Mouse (Mus musculus) liver, embryonic 11.5 days (tissue): Measurements from ENCODE around the gene Fbxl13. TPM values are rescaled to one million over a fixed set of nuclear protein-coding genes. Genes with fewer than 3 reads are reported as not detected.

Source experiments
- ATAC-seq: fragments of 200-750 bp; cut with Nextera tagmentation; replicated peaks from 2 replicates; pipeline ENCODE4 v1.8.0; 2017; ENCODE audit warnings: moderate number of reproducible peaks, mild to moderate bottlenecking, moderate TSS enrichment, moderate library complexity; ENCODE audit not compliant: low FRiP score
- DNase-seq: peaks from one replicate; pipeline ENCODE4 v3.0.0-alpha.2; 2017; ENCODE audit warnings: low spot score
- H3K27ac ChIP-seq: fragments of 300-500 bp; sonication (generic); 2 replicates; pipeline ENCODE4 v1.5.1; 2014; ENCODE audit warnings: mild to moderate bottlenecking, low read depth, low read length, control low read depth
- H3K27me3 ChIP-seq: fragments of 300-500 bp; sonication (generic); replicated peaks from 2 replicates; pipeline ENCODE4 v1.6.1; 2014; ENCODE audit warnings: low read length, mixed read lengths; ENCODE audit not compliant: control insufficient read depth, insufficient read depth
- H3K36me3 ChIP-seq: fragments of 300-500 bp; sonication (generic); 2 replicates; pipeline ENCODE4 v1.6.1; 2014; ENCODE audit warnings: mild to moderate bottlenecking, low read length, moderate library complexity, mixed read lengths; ENCODE audit not compliant: control insufficient read depth, insufficient read depth
- H3K4me1 ChIP-seq: fragments of 300-500 bp; sonication (generic); replicated peaks from 2 replicates; pipeline ENCODE4 v1.6.1; 2014; ENCODE audit warnings: low read length, mixed read lengths; ENCODE audit not compliant: control insufficient read depth, insufficient read depth
- H3K4me2 ChIP-seq: fragments of 300-500 bp; sonication (generic); 2 replicates; pipeline ENCODE4 v1.6.1; 2014; ENCODE audit warnings: mild to moderate bottlenecking, control low read depth, moderate library complexity
- H3K4me3 ChIP-seq: fragments of 300-500 bp; sonication (generic); 2 replicates; pipeline ENCODE4 v1.5.1; 2014; ENCODE audit warnings: low read depth, low read length, control low read depth
- H3K9ac ChIP-seq: fragments of 300-500 bp; sonication (generic); 2 replicates; pipeline ENCODE4 v1.6.1; 2014; ENCODE audit warnings: low read depth, low read length, control low read depth
- H3K9me3 ChIP-seq: fragments of 300-500 bp; sonication (generic); 2 replicates; pipeline ENCODE4 v1.6.1; 2016; ENCODE audit warnings: low read length, inconsistent platforms, mixed read lengths; ENCODE audit not compliant: control insufficient read depth
- WGBS: fragments of 180-500 bp; shearing (Covaris S2); extraction: QIAGEN DNeasy Blood & Tissue Kit; methylation state at CpG from one replicate; pipeline ENCODE4 v1.1.7; 2014; 5-methylcytosine and 5-hydroxymethylcytosine counted together
- polyA plus RNA-seq: library from polyadenylated mRNA; unstranded; fragments of >200 nt; fragmentation: Nextera tagmentation; extraction: Ambion mirVana; gene quantifications from 2 replicates; pipeline ENCODE4 v1.2.1, GENCODE M21; 2014

Fbxl13 gene
- polyA plus RNA-seq, 1 experiment from 2014 or later, result 0.23 TPM

DNA sequence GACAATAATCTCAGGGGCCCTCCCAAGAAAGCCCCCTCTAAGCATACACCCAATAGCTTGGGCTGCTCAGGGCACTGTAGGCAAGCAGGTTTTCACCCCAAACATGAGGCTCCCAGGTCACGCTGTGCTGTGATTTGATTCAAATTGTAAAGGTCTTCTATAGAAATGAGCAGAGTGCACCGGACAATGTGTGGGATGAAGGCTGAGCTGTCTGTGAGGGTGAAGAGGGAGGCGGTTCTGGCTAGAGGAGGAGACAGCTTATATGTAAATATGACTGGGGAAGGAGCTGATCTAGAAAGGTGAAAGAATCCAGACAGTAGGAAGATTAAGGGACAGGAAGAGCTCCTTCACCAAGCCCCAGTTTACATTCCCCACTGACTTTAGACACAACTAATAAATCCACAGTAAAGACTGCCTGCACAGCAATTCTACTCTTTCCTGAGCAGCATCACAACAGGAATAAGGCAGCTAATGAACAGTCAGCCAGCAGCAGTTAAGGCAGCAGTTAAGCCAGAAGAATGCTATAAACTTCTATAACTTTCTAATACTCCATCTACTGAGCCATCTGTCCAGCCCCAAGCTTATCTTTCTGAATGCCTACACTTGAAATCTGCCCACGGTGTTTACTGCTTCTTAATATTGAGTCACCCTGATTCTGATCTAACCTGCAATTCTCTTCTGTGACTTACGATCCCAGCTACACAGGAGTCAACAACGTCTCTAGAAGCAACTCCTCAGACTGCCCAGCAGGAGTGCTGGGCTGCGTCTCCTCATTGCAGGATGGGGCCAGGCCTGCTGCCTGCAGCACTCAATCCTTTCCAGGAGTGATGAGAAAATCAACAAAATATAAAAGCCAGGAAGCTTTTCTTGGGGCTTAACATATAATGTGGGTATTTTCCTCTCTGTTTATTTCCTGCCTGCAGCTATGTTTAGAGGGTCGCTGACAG, 22.0 kb upstream of the Fbxl13 start:
- no peak for ATAC-seq

DNA sequence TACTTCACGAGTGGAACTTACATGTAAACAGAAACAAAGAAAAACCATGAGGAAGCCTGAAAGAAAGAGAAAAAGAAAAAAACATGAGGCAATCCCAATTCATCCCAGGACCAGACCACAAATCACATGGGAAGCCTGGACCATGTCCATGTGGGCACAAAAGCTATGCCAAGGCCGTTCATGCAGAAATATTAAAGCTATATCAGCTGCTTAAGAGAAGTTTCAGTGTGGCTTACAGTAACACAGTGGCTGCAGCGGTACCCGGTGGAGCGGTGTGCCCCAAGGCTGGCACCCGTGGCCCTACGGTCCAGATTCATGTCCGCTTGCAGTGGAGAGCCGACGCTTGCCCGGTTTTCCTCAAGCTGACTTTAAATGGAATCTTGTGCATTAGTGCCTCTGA, 17.6 kb upstream of the Fbxl13 start:
- peaks cover 7% of the 10 kb centered on the region; the same call in 1 of the 2 replicates for H3K36me3 ChIP-seq
- no peaks in the 10 kb centered on the region for H3K27me3 ChIP-seq
- no peak overlapping the region for H3K4me3 ChIP-seq
- no peaks in the 10 kb centered on the region for H3K9me3 ChIP-seq
- H3K4me1 ChIP-seq, result 0 out of 2 replicates have a peak, but pooled peaks cover 2% of the 10 kb centered on the region
- DNase-seq (no peak), ATAC-seq (no peak)
- no peak overlapping the region for H3K27ac ChIP-seq
- no peak overlapping the region for H3K9ac ChIP-seq
- no peak overlapping the region for H3K4me2 ChIP-seq
- 94% methylated on average over 11 of the region's 11 CpGs for WGBS

More for the DNA sequence above, 22.0 kb upstream of the Fbxl13 start:
- H3K36me3 ChIP-seq, result peaks cover 3% of the 10 kb centered on the region; the same call in 1 of the 2 replicates
- WGBS, result 59% methylated on average over 8 of the region's 8 CpGs
- H3K4me3 ChIP-seq, result no peak overlapping the region
- no peak overlapping the region for H3K4me2 ChIP-seq
- no peaks in the 10 kb centered on the region for H3K9me3 ChIP-seq
- no peak overlapping the region; the same call in 1 of the 2 replicates for H3K27ac ChIP-seq
- H3K27me3 ChIP-seq, result no peaks in the 10 kb centered on the region
- no peak overlapping the region for H3K9ac ChIP-seq
- DNase-seq, result no peak
- H3K4me1 ChIP-seq, result 0 out of 2 replicates have a peak, but pooled peaks cover 2% of the 10 kb centered on the region

DNA sequence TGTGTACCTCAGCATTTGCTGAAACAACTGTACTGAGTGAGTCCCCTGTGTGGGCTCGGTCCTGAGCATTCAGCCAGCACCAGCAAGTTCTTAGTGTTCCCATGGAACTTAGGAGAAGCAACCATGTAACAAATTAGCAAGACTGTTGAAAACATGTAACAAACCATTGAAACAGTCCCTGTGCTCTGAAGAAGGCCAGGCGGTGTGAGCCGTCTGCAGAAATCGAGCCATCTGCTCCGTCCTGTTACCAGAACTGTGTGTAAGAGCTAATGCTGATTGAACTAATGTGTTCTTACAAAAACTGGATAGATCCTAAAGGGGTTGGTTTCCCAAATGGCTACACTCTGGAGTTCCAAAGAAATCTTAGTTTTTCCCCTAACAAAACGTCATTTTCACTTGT, 15.4 kb upstream of the Fbxl13 start:
- WGBS, result 92% methylated on average over 6 of the region's 6 CpGs
- Histone ChIP-seq H3K9me3 (no peaks in the 10 kb centered on the region), H3K36me3 (peaks cover 10% of the 10 kb centered on the region; the same call in 1 of the 2 replicates), H3K27ac (no peak overlapping the region), H3K4me2 (no peak overlapping the region), H3K27me3 (no peaks in the 10 kb centered on the region), H3K4me3 (no peak overlapping the region), H3K9ac (no peak overlapping the region), H3K4me1 (no peaks in the 10 kb centered on the region)
- DNase-seq, result no peak
- ATAC-seq, result no peak

DNA sequence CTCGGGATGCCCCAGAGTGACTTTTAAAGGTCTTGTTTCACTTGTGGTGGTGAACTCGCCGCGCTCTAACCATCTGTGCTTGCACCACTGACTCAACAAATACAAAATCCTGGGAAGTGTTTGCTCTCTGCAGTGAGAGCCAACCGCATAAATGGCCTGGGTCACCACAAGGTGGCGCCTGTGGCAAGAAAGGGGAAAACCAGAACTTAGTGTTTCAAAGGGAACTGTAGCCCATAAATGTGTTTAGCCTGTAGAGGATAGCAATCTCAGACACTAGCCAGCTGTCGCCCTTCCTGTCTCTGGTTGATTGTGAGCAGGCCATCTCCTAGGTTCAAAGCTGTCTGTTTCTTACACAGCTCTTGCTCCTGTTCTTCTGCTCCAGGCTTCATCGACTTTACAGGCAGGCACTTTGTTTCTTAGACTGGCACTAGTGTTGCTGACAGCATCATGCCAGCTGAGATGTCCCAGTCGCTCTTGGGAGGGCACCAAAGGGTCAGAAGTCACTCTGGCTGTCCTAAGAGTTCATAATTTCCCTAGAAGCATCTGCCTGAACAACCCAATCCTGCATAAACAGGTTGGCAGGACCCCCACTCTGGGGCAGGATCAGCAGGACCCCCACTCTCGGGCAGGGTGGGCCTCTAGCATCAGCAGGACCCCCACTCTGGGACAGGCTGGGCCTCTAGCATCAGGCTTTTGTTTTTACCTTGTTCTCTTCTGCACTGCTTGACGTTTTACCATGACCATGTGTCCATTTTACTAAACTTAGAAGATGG, 13.4 kb upstream of the Fbxl13 start:
- no peak overlapping the region for H3K9ac ChIP-seq
- WGBS, result 45% methylated on average over 11 of the region's 11 CpGs
- H3K27me3 ChIP-seq, result no peaks in the 10 kb centered on the region
- no peak overlapping the region for H3K4me2 ChIP-seq
- peak; percentile 68 for ATAC-seq
- H3K4me3 ChIP-seq, result no peak overlapping the region
- no peaks in the 10 kb centered on the region for H3K9me3 ChIP-seq
- no peaks in the 10 kb centered on the region for H3K4me1 ChIP-seq
- peaks cover 15% of the 10 kb centered on the region; the same call in 1 of the 2 replicates for H3K36me3 ChIP-seq
- DNase-seq, result peak; percentile 58
- H3K27ac ChIP-seq, result no peak overlapping the region

DNA sequence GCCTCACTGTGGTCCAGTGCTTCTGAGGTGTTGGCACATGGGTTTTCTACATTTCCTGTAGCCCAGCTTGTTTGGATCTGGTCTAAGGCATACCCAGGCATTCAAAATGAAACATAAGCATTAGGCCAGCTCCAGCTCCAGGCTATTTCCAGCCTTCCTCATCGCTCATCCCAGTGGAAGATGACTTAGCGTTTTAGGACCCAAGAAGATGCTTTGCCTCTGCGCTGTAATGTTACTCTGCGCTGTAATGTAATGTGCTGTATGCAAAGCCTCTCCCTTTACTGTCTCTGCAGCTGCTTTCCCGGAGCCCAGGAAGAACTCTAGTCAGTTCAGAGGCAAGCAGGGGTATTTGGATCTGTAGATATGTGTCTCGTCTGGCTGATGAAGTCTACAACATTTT, 12.6 kb upstream of the Fbxl13 start:
- DNase-seq (no peak), ATAC-seq (no peak)
- H3K36me3 ChIP-seq, result peaks cover 13% of the 10 kb centered on the region; the same call in 1 of the 2 replicates
- no peak overlapping the region for H3K9ac ChIP-seq
- H3K4me1 ChIP-seq, result no peaks in the 10 kb centered on the region
- H3K27ac ChIP-seq, result no peak overlapping the region
- WGBS, result 94% methylated on average over 6 of the region's 6 CpGs
- H3K9me3 ChIP-seq, result no peaks in the 10 kb centered on the region
- H3K27me3 ChIP-seq, result no peaks in the 10 kb centered on the region
- no peak overlapping the region for H3K4me3 ChIP-seq
- no peak overlapping the region for H3K4me2 ChIP-seq

DNA sequence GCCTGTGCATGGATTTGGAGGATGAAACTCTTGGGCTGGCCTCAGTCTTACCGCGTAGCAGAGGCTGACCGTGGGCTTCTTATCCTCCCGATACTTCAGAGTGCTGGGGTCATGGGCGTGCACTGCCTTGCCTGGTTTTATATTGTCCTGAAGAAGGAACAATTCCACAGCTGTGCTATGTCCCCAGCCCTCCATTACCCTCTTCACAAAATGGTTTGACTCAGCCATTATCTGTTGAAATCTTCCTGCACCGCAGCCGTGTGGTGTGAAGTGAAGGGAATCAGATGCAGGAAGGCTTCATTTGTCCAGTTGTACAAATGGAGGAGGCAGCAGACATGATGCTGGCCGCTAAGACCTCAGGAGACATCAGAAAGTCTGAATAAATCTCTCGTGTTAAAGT, 11.5 kb upstream of the Fbxl13 start:
- H3K9me3 ChIP-seq, result no peaks in the 10 kb centered on the region
- H3K27me3 ChIP-seq, result no peaks in the 10 kb centered on the region
- WGBS, result 85% methylated on average over 9 of the region's 9 CpGs
- H3K4me3 ChIP-seq, result no peak overlapping the region
- no peak for ATAC-seq
- H3K27ac ChIP-seq, result no peak overlapping the region
- DNase-seq, result no peak
- H3K4me1 ChIP-seq, result no peaks in the 10 kb centered on the region
- H3K36me3 ChIP-seq, result peaks cover 15% of the 10 kb centered on the region; the same call in 1 of the 2 replicates
- no peak overlapping the region for H3K4me2 ChIP-seq
- no peak overlapping the region for H3K9ac ChIP-seq

DNA sequence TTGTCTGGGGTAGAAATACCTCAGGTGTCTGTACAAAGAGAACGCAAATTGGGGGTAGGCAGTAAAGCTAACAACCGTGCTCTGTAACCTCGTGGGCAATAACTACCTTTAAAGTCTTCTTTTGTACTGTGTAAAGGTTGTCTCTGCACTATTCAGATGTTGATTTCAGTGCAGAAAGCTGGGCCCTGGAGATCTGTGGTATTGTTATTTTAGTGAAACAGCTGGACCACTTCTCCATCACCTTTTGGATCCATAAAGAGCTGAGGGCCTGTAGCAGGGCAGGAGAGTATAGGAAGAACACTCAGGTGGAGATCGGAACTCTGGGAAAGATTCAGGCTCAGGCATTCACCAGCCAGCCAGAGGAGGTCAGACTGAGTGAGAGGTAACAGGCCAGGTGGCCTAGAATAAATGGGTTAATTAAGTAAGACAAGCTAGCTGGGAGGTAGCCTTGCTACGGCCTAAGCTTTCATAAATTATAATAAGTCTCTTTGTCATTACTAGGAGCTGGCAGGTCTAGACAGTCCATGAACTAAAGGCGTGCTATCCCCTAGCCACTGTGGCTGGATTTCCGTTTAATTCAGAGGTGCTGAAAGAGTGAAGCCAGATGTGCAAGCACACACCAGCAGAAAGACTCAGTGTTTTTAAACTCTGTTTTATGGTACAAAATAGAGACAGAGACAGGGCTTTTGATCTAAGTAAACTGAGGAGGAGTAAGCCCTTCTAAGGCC, 6.6 kb upstream of the Fbxl13 start:
- Histone ChIP-seq H3K36me3 (peaks cover 20% of the 10 kb centered on the region), H3K27ac (no peak overlapping the region), H3K27me3 (no peaks in the 10 kb centered on the region), H3K4me3 (no peak overlapping the region), H3K4me1 (0 out of 2 replicates have a peak, but pooled peaks cover under 1% of the 10 kb centered on the region), H3K9ac (no peak overlapping the region), H3K9me3 (no peaks in the 10 kb centered on the region), H3K4me2 (no peak overlapping the region)
- WGBS, result 88% methylated on average over 7 of the region's 7 CpGs
- no peak for DNase-seq
- ATAC-seq, result no peak

DNA sequence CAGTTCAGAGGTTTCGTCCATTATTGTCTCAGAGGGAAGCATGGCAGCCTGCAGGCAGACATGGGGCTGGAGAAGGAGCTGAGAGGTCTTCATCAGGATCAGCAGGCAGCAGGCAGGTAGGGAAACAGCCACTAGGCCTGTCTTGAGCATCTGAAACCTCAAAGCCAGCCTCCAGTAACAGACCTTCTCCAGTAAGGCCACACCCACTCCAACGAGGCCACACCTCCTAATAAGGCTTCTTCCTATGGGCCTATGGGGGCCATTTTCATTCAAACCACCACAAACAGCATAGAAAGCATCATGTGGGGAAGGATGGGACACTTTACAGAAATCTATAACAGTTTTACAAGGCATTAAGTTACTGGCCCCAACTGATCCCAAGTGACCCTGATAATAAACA, 5.3 kb upstream of the Fbxl13 start:
- DNase-seq (no peak), ATAC-seq (no peak)
- H3K4me2 ChIP-seq, result no peak overlapping the region
- no peak overlapping the region for H3K27ac ChIP-seq
- H3K27me3 ChIP-seq, result no peaks in the 10 kb centered on the region
- 75% methylated on average over 2 of the region's 2 CpGs for WGBS
- H3K9me3 ChIP-seq, result no peaks in the 10 kb centered on the region
- no peak overlapping the region for H3K4me3 ChIP-seq
- H3K4me1 ChIP-seq, result peaks cover 7% of the 10 kb centered on the region; the same call in 1 of the 2 replicates
- H3K36me3 ChIP-seq, result peaks cover 20% of the 10 kb centered on the region
- H3K9ac ChIP-seq, result no peak overlapping the region
